Mouse (Mus musculus) megakaryocyte-erythroid progenitor cell, adult 5-6 weeks (primary cell): ENCODE results near the gene Rsph10b. TPM values are rescaled to one million over a fixed set of nuclear protein-coding genes. Genes with fewer than 3 reads are reported as not detected.
A peak's percentile ranks its signal among the peaks of the same experiment; 100 is the strongest.
"Not testable (repeated sequence)": the region's sequence is repeated elsewhere in the genome, so short reads cannot be mapped to it uniquely, and the experiment has no call there.

Experiments used
- ATAC-seq: replicated peaks from 2 replicates; pipeline ENCODE4 v1.8.0; 2016; ENCODE audit warnings: mild to moderate bottlenecking, inconsistent platforms; ENCODE audit not compliant: severe bottlenecking, poor library complexity, low FRiP score, low TSS enrichment
- total RNA-seq, 2 experiments: library from RNA; stranded (forward) in 1 of 2; stranded (reverse) in 1 of 2; fragments of 200-1000, 215-1000 nt in 1 of 2; fragments of >200 nt in 1 of 2; fragmentation: Nextera tagmentation in 1 of 2; gene quantifications; 2 replicates each; pipeline ENCODE4 v1.2.3; 2014 to 2017

The Rsph10b gene
- total RNA-seq, 2 experiments from 2014 or later: 0.98 TPM; not detected in 1

DNA sequence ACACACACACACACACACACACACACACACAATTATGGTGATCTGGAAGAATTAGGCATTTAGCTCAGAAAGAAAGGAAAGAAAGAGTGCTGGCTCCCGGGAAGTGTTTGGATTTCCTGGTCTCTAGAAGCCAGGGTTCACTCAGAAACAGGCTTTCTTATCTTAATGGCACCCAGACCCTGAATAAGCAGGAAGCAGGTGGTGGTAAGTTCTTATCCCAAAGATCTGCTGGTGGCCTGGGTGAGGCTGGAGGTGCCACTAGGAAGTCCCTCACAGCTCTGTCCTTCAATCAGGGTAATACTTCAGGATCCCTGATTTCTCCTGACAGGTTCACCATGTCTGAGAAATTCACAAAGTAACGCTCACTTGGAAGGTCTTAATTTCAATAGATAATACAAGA, 49.5 kb downstream of the Rsph10b start:
- ATAC-seq: no peak

DNA sequence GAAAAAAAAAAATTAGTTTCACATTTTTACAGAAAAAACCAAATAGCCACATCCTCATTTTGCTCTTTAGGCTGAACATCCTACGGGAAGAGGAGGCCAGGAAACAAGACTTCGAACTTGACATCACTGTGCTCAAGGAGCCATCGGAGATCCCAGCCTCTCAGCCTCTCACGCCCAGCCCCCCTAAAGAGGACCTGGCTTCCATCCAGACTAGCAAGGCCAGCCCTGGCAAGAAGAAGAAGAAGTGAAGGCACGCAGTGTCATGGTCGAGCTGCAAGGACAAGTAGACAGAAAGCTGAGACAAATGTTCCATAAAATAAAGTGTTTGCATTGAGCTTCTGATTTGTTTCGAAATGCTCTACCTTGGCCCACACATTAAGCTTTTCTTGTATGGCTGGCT, 52.5 kb downstream of the Rsph10b start:
- ATAC-seq: no peak

DNA sequence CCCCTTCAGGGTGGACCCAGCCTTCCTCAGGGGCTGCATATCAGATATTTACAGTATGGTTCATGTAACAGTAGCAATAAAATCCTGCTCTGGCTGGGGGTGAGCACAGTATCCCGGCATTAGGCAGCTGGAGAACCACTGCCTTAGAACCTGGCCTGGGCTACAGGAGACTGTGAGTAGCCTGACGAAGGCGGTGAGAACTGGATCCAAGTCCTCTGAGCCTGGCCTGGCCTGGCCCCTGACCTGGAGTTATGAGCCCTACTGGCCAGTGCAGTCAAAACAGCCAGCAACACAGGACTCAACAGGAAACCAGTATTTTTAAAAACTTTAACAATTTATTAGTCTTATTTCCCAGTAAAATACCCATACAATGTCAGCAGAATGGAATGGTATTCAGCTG, 54.8 kb downstream of the Rsph10b start:
- no peak for ATAC-seq

DNA sequence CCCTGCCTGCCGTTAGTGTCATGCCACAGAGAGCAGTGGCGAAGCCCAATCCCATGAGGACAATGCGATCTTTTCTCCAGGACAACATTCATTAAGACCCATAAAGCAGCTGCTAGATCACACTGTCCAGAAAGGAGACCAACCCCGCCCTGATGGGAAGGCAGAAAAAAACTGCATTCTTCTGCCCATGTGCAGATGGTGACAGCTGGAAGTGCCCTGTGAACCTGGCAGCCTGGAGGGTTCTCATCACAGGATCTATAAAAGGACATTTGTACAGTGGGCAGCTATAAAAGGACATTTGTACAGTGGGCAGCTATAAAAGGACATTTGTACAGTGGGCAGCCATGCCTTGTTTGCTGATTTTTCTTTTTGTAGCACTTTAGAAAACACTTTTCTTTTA, 56.2 kb downstream of the Rsph10b start:
- ATAC-seq: no peak

DNA sequence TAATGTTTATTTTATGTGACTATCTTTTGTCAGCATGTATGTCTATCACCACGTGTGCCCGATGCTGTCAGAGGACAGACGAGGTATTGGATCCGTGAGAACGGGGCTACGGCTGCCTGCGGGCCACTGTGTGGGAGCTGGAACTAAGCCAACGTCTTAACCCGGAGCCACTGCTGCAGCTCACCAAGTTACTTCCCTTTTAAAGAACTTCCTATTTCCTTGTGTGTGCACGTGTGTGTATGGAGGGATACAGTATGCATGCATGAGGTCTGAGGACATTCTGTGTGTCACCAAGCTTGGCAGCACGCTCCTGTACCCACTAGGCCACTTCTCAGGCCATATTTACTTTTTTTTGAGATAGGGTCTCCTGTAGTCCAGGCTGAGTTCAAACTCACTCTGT, 57.3 kb downstream of the Rsph10b start:
- ATAC-seq: no peak

DNA sequence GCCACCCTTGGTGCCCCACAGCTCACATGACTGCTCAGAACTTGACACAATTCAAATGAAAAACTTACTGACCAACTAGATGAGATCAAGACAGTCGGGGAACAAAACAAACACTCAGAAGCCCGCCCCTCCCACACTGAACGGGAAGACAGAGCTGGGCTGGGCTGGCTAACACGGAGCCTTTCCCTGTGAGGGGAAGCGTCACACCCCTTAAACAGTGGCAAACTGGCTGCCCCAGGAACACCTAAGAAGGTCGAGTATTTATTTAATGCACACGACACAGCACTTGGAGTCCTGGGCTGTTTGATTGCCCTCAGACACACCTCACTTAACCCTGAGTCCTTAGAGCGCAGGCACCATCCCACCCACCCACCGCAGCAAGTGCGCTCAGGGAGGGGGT, 59.8 kb downstream of the Rsph10b start:
- no peak for ATAC-seq

DNA sequence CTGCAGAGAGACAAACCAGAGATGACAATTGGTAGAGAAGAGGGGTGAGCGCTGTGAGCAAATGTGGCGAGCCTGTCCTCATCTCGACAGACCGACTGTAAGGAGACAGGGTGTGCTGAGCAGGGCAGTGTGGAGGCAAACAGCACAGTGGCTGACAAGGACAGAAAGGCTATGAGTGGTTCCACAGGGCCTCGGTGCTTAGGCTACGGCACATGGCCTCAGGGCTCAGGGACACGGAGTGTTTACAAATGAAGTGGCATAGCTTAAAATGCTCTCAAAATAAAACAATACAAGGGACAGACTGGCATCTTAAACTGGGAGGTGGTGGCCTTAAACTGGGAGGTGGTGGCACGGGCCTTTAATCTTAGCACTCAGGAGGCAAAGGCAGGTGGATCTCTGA, 60.4 kb downstream of the Rsph10b start:
- ATAC-seq: no peak

DNA sequence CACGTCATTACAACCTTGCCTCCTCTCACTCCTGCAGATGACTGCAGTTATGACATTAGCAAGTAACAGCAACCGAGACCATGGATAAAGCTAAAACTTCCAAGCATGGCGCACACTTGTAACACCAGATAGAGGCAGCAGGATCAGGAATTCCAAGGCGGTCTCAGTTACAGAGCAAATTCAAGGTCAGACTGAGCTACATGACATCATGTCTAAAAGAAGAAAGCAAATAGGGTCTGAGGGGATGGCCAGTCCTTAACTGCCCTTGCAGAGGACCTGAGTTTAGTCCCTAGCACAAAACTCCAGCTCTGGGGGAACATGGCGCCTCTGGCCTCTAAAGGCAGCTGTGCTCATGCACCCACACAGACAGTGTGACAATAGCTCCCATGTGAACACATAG, 61.0 kb downstream of the Rsph10b start:
- no peak for ATAC-seq

DNA sequence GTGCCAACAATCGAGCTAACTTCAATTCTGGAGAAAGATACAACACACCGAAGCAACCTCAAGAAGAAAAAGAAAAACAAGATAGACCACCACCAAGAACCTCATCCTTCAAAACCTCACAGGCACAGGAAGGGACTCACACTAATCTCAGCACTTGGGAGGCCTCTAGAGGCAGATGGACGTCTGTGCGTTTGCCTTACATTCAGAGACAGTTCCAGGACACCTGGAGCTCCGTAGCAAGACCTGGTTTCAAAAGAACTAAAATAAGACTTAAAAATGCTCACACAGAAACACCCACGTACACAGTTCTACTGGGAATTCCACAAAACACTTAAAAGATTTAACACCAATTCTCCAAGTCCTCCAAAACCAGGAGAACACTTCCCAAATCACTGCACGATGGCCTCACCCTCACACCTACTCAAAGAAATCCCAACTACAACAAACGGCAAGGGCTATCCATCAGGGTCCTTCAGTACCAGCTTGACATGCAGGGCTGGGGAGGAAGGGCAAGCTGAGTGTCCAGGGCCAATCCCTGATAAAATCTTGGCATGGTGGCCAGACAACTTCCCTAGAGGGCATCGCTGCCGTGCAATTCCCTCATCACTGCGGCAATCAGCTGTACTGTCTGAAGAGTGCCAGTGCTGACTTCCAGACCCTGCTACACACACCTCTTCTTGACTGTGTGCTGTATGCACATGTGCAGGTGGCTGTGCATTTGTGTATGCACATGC, 62.0 kb downstream of the Rsph10b start:
- no peak for ATAC-seq

DNA sequence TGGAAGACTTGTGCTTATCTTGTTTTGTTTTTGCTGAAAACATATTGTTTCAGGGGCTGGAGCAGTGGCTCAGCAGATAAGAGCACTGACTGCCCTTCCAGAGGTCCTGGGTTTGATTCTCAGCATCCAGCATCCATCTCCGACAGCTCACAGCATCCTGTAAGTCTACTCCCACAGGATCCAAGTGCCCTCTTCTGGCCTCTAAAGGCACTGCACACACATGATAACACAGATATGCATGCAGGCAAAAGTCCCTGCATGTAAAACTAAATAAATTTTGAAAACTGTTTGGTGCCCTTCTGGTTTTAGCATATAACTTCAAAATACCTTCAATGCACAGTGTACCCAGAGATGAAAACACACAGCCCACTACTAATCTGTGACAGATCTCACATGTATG, 66.6 kb downstream of the Rsph10b start:
- ATAC-seq: peak; percentile 58; the same call in 1 of the 2 replicates

DNA sequence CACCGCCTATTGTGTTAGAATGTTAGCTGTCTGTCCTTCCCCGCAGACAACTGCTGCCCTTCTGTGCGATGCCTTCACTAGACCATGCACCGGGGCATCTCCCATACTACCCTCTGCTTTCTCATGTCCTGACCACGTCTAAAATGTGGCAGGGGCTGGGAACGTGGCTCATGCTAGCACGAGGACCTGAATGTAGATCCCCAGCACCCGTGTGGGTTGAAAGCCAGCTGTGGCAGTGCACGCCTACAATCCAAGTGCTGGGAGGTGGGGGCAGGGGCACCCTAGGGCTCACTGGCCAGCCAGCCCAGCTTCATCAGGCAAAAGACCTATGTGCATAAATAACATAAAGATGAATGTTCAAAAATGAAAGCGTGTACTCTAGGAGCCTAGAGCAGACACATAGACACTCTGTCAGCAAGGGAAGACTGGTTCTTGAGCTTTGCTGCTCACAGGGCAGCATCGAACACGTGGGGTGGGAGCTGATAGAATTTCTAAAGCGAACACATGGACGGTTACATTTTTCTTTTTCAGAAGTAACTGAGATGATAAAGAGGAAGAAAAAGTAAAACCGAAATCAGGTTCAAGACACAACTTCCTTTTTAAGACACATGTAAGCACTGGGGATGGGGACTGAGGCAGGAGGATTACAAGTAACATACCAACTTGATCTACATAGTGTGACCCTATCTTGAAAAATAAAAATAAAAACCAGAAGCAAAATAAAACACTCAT, 69.8 kb downstream of the Rsph10b start:
- no peak for ATAC-seq

DNA sequence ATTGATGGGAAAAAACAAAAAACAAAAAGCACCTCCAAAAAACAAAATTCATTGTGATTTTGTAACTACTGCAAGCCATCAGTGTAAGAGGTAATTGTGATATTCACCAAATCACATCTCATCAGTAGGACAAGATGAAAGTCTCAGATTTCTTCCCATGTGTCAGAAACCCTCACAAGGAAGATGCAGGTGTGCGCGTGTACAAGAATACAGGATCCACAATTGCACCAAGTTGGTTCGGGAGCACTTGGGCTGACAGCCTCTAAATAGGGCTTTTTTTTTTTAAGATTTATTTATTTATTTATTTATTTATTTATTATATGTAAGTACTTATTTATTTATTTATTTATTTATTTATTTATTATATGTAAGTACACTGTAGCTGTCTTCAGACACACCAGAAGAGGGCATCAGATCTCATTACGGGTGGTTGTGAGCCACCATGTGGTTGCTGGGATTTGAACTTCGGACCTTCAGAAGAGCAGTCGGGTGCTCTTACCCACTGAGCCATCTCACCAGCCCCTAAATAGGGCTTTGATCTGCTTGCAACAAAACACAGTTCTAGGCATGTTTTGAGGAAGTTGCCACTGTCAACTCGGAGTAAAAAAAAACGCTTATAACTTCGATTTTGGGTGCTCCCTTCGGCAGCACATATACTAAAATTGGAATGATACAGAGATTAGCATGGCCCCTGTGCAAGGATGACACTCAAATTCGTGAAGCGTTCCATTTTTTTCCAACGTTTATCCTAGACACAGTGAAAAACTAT, 80.7 kb downstream of the Rsph10b start:
- not testable (repeated sequence) for ATAC-seq

DNA sequence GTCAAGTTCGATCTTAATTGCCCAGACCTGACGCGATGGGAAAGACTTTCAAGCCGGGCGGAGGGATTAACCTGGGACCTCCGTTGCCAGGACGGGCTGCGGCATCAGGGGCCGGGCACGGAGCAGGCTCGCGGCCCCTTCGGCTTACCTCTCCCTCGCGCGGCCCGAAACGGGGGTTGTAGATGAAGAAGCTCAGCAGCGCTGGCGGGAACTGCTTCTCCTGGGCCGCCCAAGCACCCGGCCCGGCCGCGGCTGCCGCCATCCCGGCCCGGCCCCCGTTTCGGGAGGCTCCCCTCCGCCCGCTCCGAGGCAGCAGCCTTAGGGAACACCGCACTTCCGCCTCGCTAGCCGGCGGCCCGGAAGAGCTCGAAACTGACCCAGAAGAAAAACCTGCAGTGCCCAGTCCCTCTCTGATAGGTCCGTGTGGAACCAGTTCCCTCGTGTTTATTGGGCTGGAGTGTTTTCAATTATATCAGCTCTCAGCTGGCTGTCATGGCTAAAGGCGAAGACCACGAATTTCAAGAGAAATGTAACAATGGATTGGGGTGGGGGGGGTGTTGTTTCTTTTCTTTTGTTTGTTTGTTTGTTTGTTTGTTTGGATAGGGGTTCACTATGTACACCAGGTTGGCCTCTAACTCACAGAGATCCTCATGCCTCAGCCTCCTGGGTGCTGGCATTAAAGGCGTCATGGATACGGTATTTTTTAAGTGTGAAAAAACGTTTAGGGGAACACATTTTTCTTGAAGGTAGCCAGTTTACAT, 81.9 kb downstream of the Rsph10b start, which contains the start of gene Ccz1:
Gene Ccz1 (minus strand): TSS at position 327 of the 761 bp plus-strand sequence.
- ATAC-seq: peak; percentile 98

DNA sequence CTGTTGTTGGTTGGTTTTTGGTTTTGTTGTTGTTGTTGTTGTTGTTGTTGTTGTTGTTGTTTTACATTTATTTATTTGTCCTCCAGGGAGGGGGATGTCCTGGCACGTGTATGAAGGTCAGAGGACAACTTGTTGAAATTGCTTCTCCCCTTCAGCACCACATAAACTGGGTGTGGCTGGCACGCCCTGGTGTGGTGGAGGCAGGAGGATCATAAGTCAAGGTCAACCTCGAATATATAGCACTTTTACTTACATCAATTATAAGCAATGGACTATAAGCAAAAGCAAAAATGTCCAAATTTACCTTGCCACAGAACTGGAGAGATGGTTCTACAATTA, 82.4 kb downstream of the Rsph10b start:
- ATAC-seq: no peak

DNA sequence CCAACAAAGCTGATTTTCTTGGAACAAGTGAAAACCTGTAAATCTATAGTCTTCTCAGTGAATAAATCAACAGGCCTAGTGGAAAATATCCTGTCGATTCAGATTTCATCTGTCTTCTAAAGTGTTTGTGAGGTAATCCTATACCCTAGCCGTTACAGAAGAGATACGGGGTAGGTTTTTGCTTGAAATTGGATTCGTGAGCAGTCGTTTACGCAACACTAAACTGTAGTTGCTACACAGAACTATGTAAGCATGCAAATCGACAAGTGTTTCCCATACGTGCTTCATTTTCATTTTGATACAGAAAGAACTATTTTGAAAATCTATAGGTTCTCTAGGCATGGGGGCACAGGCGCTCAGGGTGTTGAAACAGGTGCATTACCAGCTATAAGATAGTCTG, 83.0 kb downstream of the Rsph10b start:
- ATAC-seq: no peak

DNA sequence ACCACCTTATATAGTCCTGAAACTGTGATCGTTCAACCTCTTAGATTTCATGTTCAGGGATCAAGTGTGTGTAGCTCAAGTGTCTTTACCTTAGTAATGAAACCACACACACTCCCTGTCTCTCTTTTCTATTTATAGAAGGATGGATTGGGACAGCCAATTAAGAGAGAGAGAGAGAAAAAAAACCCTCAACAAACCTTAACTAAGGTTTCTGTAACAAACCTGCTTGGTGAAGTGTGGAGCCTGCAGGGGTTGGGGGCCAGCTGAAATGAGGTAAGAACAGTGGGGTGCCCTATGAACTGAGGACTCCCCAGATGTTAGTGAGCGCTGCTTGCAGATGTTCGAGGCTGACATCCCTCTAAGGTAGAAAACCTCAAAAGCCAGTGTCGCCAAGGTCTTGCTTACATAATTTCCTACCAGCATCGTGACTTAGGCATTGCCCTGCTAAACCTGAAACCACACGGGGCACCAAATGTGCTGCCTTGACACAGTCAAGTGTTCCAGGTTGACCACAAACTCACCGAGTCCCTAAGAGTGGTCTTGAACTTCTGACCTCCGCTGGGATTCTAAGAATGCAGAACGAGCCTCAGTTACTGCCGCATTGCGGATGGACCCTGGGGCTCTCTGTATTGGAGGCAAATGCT, 93.9 kb downstream of the Rsph10b start, which contains the start of gene Ocm:
Gene Ocm (minus strand): TSS at position 51 of the 644 bp plus-strand sequence.
- ATAC-seq: no peak

DNA sequence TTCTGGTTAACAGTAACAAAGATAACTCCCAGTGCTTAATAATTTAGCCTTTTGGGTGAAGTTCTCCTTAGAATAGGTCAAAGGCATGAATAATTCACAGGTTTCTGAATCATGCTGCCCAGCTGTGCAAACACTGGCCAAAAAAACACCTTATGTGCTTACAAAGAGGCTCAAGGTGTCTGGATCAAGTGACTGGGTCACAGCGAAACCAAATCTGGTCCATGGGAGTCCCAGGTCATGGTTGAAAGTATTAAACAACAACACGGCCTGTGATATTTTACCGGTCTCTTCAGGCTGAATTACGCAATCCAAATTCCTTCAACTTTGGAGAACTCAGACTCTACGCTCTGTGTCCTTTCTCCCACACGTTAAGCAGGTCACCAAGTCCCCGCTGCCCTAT, 99.7 kb downstream of the Rsph10b start:
- no peak for ATAC-seq

DNA sequence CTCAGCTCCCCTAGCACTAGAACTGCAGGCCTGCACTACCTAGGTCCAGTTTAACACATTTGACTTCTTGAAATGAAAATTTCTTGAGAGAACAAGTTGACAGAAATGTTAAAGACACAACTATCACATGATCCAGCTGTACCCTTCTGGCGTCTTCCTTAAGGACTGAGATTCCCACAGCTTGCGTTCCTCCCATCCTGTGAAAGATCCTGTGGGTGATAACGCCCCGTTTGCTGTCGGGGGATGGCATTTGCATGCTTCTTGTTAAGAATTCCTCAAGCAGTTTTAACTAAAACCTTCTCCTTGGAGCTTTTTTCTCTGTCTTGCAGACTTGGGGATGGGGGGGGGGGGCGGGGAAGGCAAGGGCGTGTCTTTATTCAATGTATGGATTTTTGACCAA, 101.7 kb downstream of the Rsph10b start:
- ATAC-seq: no peak
